ENCODE assay signal across 12 mouse cellular contexts in genomic region chrX:151018798-151019197, GRCm38 (mm10). TPM values are rescaled to one million over a fixed set of nuclear protein-coding genes. Genes with fewer than 3 reads are reported as not detected.
DNase-seq lines count a peak whose midpoint lies in the region; ATAC-seq and TF ChIP-seq lines count a peak whose summit lies in the region.
"Had no signal": no experiment of that assay in that cellular context is flagged by ENCODE, and none has a peak within 500 bp of the region (broad histone marks: within the 10 kb centered on the region; RNA-seq: fewer than 3 reads in every experiment).

No protein-coding gene starts in this region.

- no peak overlapping the region for H3K9ac ChIP-seq in lung, embryonic 14.5 days
- H3K9ac ChIP-seq in embryonic facial prominence, embryonic 13.5 days: no peak overlapping the region
- H3K9ac ChIP-seq in hindbrain, embryonic 16.5 days (ENCODE audit: low read depth, low read length): no peak overlapping the region
- H3K9ac ChIP-seq in neural tube, embryonic 14.5 days (replicated peaks; ENCODE audit: low read depth, low read length): no peak overlapping the region

- H3K27ac ChIP-seq in lung, embryonic 14.5 days (ENCODE audit: low read depth): no peak overlapping the region
- no peak overlapping the region for H3K27ac ChIP-seq in embryonic facial prominence, embryonic 13.5 days
- peak overlapping the region; percentile 63; the same call in 1 of the 2 replicates for H3K27ac ChIP-seq in hindbrain, embryonic 16.5 days (ENCODE audit: low read depth, low read length)
- H3K27ac ChIP-seq in neural tube, embryonic 14.5 days (ENCODE audit: low read depth, low read length): no peak overlapping the region
- H3K27ac ChIP-seq: kidney, postnatal 0 days had no signal

- no peak for DNase-seq in lung, embryonic 14.5 days
- DNase-seq in lung, postnatal 25 days (ENCODE audit: low spot score): no peak
- no peak for DNase-seq in layer of hippocampus, adult 9-11 months
- DNase-seq in B cell, adult 2 months: no peak
- DNase-seq: adrenal gland, adult 2 months; heart, postnatal 10 days; lung, postnatal 10 days; right cerebral cortex, postnatal 4 days had no signal

- 76% methylated on average over 3 of the region's 3 CpGs for WGBS in lung, embryonic 14.5 days
- WGBS in embryonic facial prominence, embryonic 13.5 days: 75% methylated on average over 3 of the region's 3 CpGs
- WGBS in hindbrain, embryonic 16.5 days: 91% methylated on average over 3 of the region's 3 CpGs
- WGBS in neural tube, embryonic 14.5 days: 90% methylated on average over 3 of the region's 3 CpGs

- H3K4me1 ChIP-seq in lung, embryonic 14.5 days (ENCODE audit: insufficient read depth): no peaks in the 10 kb centered on the region
- H3K4me1 ChIP-seq in embryonic facial prominence, embryonic 13.5 days: 0 out of 2 replicates have a peak, but pooled peaks cover 4% of the 10 kb centered on the region
- no peaks in the 10 kb centered on the region for H3K4me1 ChIP-seq in hindbrain, embryonic 16.5 days (ENCODE audit: control insufficient read depth, insufficient read depth, low read depth, low read length)
- no peaks in the 10 kb centered on the region for H3K4me1 ChIP-seq in neural tube, embryonic 14.5 days (ENCODE audit: control insufficient read depth, insufficient read depth, low read length)

- H3K4me3 ChIP-seq in lung, embryonic 14.5 days (ENCODE audit: low read depth, low read length): no peak overlapping the region
- H3K4me3 ChIP-seq in embryonic facial prominence, embryonic 13.5 days: peak overlapping the region; percentile 48; the same call in 1 of the 2 replicates
- H3K4me3 ChIP-seq in hindbrain, embryonic 16.5 days (ENCODE audit: low read length): no peak overlapping the region; the same call in 1 of the 2 replicates
- peak overlapping the region; percentile 42; the same call in 1 of the 2 replicates for H3K4me3 ChIP-seq in neural tube, embryonic 14.5 days (ENCODE audit: low read depth, low read length)

- 0 out of 2 replicates have a peak, but pooled peaks cover 7% of the 10 kb centered on the region for H3K36me3 ChIP-seq in lung, embryonic 14.5 days (ENCODE audit: insufficient read depth)
- H3K36me3 ChIP-seq in embryonic facial prominence, embryonic 13.5 days: 0 out of 2 replicates have a peak, but pooled peaks cover 6% of the 10 kb centered on the region
- 0 out of 2 replicates have a peak, but pooled peaks cover 2% of the 10 kb centered on the region for H3K36me3 ChIP-seq in hindbrain, embryonic 16.5 days (ENCODE audit: control insufficient read depth, insufficient read depth, low read length)
- H3K36me3 ChIP-seq in neural tube, embryonic 14.5 days (ENCODE audit: control insufficient read depth, insufficient read depth, low read length): no peaks in the 10 kb centered on the region

- no peaks in the 10 kb centered on the region for H3K9me3 ChIP-seq in lung, embryonic 14.5 days (ENCODE audit: low read depth, low read length)
- no peaks in the 10 kb centered on the region for H3K9me3 ChIP-seq in embryonic facial prominence, embryonic 13.5 days
- no peaks in the 10 kb centered on the region for H3K9me3 ChIP-seq in hindbrain, embryonic 16.5 days (ENCODE audit: control insufficient read depth, low read length)
- no peaks in the 10 kb centered on the region for H3K9me3 ChIP-seq in neural tube, embryonic 14.5 days (ENCODE audit: control insufficient read depth, low read length)

- no peak for ATAC-seq in lung, embryonic 14.5 days (ENCODE audit: insufficient read depth)
- no peak for ATAC-seq in embryonic facial prominence, embryonic 13.5 days (ENCODE audit: insufficient number of reproducible peaks, insufficient read depth, low FRiP score, low TSS enrichment, low read depth)
- no peak for ATAC-seq in hindbrain, embryonic 16.5 days
- no peak for ATAC-seq in neural tube, embryonic 14.5 days (ENCODE audit: low read depth)

- no peaks in the 10 kb centered on the region for H3K27me3 ChIP-seq in lung, embryonic 14.5 days (ENCODE audit: insufficient read depth, low read length)
- no peaks in the 10 kb centered on the region; the same call in 1 of the 2 replicates for H3K27me3 ChIP-seq in embryonic facial prominence, embryonic 13.5 days
- H3K27me3 ChIP-seq in hindbrain, embryonic 16.5 days (replicated peaks; ENCODE audit: control insufficient read depth, insufficient read depth, low read length): no peaks in the 10 kb centered on the region
- H3K27me3 ChIP-seq in neural tube, embryonic 14.5 days (ENCODE audit: control insufficient read depth, insufficient read depth, low read length): no peaks in the 10 kb centered on the region

- no peak for TF ChIP-seq CTCF in lung, embryonic 14.5 days (IDR thresholded peaks at IDR 0.05; ENCODE audit: low read depth)

- H3K4me2 ChIP-seq in lung, embryonic 14.5 days: peak overlapping the region; percentile 61
- H3K4me2 ChIP-seq in embryonic facial prominence, embryonic 13.5 days: peak overlapping the region; percentile 61
- H3K4me2 ChIP-seq in hindbrain, embryonic 16.5 days (ENCODE audit: low read length): peak overlapping the region; percentile 57
- H3K4me2 ChIP-seq in neural tube, embryonic 14.5 days (ENCODE audit: low read depth, low read length): peak overlapping the region; percentile 50

RNA-seq across cellular contexts. Expression of gene Gnl3l, which starts 1.7 kb away (rescaled TPM):
- 27.0 and 29.4 TPM in 2 replicates for polyA plus RNA-seq in lung, embryonic 14.5 days (2014; fragmentation: Nextera tagmentation; extraction: Ambion mirVana)
- 31.3 and 31.6 TPM in 2 replicates for polyA plus RNA-seq in embryonic facial prominence, embryonic 13.5 days (2015; fragmentation: Nextera tagmentation; extraction: Ambion mirVana)
- polyA plus RNA-seq in hindbrain, embryonic 16.5 days (2015; fragmentation: Nextera tagmentation; extraction: Ambion mirVana): 80.7 and 80.9 TPM in 2 replicates
- polyA plus RNA-seq in neural tube, embryonic 14.5 days (2014; fragmentation: Nextera tagmentation; extraction: Ambion mirVana): 84.9 and 86.7 TPM in 2 replicates

RNA-seq across cellular contexts. Expression of gene Fgd1, which starts 27.2 kb away (rescaled TPM):
- polyA plus RNA-seq in lung, embryonic 14.5 days (2014; fragmentation: Nextera tagmentation; extraction: Ambion mirVana): 14.5 and 14.6 TPM in 2 replicates
- polyA plus RNA-seq in embryonic facial prominence, embryonic 13.5 days (2015; fragmentation: Nextera tagmentation; extraction: Ambion mirVana): 14.9 and 15.9 TPM in 2 replicates
- polyA plus RNA-seq in hindbrain, embryonic 16.5 days (2015; fragmentation: Nextera tagmentation; extraction: Ambion mirVana): 12.8 and 15.6 TPM in 2 replicates
- polyA plus RNA-seq in neural tube, embryonic 14.5 days (2014; fragmentation: Nextera tagmentation; extraction: Ambion mirVana): 15.9 and 16.3 TPM in 2 replicates

Comparison
In these comparisons a context has a peak if more than half of its experiments do, and no peak if none do; other contexts are left out.
1. H3K4me3 ChIP-seq: peak in embryonic facial prominence, embryonic 13.5 days (single experiment) and neural tube, embryonic 14.5 days (single experiment); none in lung, embryonic 14.5 days (single experiment) and hindbrain, embryonic 16.5 days (single experiment).
2. Peak in every context shown above with its lines, with median percentiles within 50 percentile points of each other: H3K4me2 ChIP-seq.